Mouse (Mus musculus) 3134 (cell line): ENCODE measurements around the gene Nfe2l3.
"Not testable (repeated sequence)": the region's sequence is repeated elsewhere in the genome, so short reads cannot be mapped to it uniquely, and the experiment has no call there.

ENCODE experiments used
- DNase-seq: peaks from one replicate; pipeline ENCODE4 v3.0.0-alpha.2; 2011; ENCODE audit warnings: low spot score; ENCODE audit not compliant: insufficient read length; ENCODE audit errors: extremely low read depth

Nfe2l3 gene

DNA sequence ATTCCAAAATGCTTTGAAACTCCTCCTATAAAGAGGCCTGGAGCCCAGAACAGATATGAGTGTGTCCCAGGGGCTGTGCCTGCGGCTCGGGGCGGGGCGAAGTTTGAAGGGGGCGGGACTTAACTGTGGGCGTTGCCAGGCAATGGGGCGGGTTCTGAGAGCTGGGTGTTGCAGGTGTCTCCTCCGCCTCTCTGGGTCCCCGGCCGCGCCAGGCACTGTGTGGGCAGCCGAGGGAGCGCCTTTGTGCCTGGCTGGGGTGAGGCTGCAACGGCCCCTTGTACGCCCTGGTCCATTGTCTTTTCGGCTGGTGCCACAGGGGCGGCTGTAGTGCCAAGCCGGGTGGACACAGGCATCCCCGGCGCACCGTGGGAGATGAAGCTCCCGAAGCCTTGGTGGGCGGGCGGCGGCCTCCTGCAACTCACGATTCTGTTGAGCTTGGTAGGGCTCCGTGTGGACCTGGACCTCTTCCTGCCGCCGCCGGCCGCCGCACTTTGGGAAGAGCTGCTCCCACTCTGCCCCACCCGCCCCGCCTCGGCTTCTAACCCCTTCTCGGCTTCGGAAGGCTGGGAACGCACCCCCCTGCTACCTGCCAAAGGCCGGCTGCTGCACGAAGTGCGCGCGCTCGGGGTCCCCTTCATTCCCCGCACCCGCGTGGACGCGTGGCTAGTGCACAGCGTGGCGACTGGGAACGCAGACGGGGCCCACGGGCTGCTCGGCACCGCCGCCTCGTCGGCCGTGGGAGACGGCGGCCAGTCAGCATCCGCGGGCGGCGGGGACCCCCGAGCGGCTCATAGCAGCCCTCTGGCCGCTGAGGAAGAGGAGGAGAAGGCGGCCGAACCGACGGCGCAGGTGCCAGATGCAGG lies at the start of gene Nfe2l3:
Gene Nfe2l3, plus strand, starts transcription at position 136 of the 863 bp plus-strand sequence.
- DNase-seq, result no peak

DNA sequence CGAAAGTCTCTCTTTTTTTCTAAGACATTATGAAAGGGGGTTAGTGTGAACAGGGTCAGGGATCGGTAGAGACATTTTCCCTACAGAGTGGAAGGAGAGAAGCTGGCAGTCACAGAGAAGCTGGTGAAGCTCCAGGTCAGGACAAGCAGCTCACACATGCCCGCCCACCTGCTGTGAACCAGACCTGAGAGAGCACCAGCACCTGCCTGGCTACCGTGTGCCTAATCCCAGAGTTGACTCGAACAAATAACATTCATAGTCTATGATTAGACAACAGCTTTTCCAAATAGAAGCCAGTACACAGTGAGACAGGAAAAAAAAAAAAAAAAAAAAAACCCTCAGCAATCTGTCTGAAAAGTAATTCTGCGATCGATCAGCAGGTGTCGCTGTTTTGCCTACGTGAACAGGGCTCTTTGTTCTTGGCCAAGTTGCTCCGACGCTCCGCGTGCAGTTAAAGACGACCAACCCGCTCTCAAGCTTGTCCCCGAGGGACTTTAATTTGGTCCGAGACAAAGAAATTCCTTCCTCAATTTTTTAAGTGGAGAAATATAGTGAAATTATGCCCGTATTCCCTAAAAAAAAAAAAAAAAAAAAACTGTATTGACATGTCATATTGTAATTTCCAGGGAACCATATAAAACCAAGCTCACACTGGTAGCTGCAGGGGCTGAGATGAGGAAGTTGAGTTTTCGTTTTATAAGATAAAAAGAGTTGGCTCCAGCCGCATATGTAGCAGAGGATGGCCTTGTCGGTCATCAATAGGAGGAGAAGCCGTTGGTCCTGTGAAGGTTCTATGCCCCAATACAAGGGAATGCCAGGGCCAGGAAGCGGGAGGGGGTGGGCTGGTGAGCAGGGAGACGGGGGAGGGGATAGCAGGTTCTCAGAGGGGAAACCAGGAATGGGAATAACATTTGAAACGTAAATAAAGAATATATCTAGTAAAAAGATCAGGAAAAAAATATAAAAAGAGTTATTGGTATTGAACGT lies 48.4 kb upstream of the Nfe2l3 start:
- DNase-seq, result peak; percentile 25

DNA sequence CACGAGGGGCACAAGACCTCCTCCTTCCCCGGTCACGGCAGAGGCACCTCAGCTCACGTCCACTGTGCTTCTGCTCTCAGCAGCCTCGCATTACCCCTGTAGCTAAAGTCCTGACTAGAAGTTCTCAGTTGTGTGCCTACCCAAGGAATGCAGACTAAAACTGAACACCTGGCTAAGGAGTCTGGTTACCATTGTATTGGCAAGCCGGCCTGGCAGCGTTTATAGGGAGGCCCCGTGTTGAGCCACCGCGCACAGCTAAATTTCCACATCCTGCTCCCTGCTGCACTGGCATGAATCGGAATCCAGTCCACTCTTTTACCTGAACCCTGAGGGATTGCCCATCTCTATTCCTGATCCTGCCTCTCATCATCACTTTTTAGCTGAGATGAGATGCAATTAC lies 42.0 kb upstream of the Nfe2l3 start:
- DNase-seq, result no peak

DNA sequence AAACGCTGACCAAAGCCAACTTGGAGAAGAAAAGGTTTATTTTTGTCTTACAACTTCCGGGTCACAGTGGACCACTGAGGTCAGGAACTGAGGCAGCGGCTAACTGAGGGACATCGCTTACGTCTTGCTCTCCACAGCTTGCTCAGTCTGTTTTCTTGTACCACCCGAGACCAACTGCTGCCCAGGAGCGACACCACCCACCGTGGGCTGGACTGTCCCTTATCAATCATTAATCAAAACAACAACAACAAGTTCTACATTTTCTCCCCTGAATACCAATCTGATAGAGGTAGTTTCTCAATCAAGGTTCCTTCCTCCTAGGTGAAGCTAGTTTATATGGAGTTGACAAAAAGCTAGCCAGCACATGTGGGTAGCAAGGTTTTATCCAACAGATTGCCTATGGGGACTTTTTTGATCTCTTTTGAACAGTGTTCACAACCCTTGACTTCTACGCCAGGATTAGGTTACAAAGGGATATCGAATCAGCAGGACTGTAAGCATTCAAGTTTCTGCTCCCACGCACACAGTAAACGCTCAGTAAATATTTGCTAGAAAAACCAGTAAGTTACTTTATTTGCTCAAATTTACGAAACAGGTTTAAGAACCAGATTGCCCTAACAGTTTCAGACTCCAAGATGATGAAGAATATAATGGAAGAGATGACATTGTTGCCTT lies 40.5 kb upstream of the Nfe2l3 start:
- no peak for DNase-seq

- no peak for DNase-seq
Measured at GRCm38 (mm10) chr6:51393341-51394128, 38.9 kb upstream of the Nfe2l3 start.

DNA sequence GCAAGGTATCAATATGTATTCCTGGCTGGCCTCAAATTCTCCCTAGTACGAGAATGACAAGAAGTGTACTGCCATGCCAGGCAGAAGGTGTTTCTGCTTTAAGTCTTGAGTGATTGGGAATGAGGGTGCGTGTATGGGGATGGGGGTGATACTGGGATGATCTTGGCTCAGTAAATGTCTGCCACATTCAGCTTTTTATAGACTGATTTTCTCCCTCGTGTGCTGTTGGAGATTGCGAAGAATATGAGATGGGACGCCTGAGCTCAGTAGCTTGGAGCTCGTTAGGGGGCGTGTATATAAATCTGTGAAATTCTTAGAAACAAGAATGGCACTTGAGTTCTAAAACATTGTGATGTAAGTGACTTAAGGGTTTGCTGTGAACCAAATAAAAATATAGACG lies 38.1 kb upstream of the Nfe2l3 start:
- not testable (repeated sequence) for DNase-seq

DNA sequence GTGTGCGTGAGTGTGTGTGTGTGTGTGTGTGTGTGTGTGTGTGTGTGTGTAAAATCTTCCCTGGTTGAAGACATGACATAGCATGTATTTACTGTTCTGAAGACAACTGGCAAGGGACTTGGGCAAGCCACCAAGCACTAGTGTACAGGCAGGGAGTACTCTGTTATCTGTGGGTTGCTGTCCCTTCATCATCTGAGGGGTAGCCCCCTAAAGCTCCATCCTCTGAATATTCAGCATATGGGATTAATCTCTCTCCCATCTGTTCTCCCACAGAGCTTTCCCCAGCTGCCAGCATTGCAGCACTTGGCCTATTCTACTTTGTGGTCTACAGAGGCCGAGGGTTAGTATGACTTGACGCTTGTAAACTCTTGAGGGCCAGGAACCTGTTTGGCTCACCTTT lies 37.5 kb upstream of the Nfe2l3 start:
- not testable (repeated sequence) for DNase-seq

GRCm38 (mm10) chr6:51395486-51395885 lies 37.0 kb upstream of the Nfe2l3 start:
- DNase-seq, result no peak

DNA sequence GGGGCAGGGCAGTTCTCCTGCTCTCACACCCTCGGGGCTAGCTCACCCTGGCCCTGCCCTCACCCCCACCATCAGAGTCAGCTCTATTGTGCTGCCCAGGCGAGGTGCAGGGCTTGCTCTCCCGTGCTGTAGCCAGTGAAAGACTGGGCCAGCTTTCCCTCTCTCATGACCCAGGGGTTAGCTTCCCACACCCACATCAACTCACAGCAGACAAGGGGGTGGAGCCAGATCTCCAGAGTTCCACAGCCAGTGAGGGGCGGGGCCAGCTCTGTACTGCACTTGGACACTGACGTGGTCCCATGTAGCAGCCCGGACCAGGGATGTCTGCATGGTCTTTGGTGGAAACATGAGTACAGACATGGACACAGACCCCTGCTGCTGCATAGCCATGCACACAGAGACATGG lies 33.4 kb upstream of the Nfe2l3 start:
- peak; percentile 31 for DNase-seq

DNA sequence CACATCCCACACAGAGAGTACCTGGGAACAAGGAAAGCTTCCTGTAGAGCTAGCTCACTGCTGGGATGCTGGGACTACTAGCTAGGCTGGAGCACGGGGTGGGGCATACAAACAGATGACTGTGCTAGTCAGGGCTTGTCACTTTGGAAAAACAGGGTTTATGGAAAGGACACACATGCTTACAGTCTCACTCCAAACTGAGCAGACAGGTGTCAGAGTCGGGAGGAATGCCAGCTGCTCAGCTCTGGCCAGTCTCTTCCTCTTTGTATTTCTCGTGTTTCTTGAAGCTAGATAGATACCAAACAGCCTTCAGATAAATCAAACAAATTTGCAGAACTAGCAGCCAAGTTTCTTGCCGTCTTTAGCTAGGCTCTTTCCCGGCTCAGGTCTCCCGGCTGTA lies 31.2 kb upstream of the Nfe2l3 start:
- DNase-seq, result no peak

- no peak for DNase-seq
Measured at GRCm38 (mm10) chr6:51403598-51403997, 28.9 kb upstream of the Nfe2l3 start.

DNA sequence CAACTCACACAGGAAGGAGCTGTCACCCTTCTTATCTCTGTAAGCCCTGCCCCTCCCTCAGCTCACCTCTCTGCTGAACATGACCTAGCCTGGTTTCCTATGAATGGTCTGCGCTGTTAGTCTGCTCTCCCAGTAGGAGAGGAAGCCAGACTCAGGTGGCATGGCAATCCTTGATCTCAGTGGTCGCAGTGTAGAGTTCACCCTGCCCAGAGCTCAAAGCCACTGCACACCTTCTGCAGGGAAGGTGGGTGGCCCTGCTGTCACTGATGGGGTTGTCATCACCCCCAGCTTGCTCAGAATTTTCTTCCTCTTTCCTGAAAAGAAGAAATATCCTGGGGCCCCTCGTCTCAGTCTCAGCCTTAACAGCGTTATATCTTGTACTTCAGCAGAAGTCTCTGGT lies 28.0 kb upstream of the Nfe2l3 start:
- no peak for DNase-seq

DNA sequence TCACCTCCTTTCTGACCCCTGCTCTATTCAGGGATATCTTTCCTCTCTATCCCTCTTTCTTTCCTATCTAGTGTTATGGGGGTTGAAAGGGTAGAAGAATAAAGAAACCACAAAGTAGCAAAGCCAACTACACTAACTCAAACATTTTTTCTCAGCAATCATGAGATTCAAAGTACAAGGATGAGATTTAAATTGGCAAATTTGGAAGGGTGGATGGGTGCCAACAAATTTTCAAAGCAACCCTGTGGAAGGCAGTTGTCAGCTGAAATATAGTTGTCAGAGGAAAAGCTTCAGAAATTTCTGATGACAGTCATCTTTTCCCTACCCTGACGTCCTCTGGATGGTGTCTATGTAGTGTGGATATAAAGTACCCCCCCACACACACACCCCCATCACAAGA lies 16.0 kb upstream of the Nfe2l3 start:
- no peak for DNase-seq

GRCm38 (mm10) chr6:51417306-51417936 lies 15.0 kb upstream of the Nfe2l3 start:
- no peak for DNase-seq

- no peak for DNase-seq
Measured at GRCm38 (mm10) chr6:51423466-51424122, 8.9 kb upstream of the Nfe2l3 start.

DNA sequence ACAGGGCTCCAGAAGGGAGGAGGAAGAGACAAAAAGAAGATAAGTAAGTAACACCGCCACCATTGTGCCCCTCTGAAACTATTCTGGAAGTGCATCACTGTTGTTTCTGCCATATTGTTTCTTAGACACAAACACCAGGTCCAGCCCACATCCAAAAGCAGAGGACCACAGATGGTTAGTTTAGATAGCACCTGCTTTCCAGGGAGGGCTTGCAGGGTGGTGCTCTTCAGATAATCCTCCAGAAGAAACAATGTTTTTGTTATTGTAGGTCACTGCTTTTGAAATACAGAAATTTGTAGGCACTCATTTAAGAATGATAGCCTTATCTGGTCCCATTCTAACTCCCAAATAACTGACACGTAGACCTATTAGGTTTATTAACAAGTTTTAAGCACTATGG lies 7.9 kb upstream of the Nfe2l3 start:
- DNase-seq, result no peak

GRCm38 (mm10) chr6:51434270-51434669 lies 1.8 kb downstream of the Nfe2l3 start:
- DNase-seq, result no peak

DNA sequence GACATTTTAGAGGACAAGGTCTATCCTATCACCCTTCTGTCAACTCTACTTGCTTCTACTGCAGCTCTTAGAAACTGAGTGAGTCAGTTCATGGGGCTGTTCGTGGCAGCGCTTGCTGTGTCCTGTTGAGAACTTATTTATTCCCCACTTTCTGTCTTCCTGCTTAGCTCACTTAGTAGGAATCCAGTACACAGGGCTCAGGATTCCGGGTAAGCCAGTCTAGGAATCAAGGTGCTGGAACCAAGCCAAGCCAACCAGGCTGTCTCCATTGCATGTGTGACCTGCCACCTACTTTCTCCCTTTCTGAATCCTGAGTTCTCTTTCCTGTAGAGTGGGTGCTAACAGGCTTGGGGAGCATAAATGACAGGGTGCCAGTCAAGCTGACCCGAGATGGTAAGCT lies 5.2 kb downstream of the Nfe2l3 start:
- no peak for DNase-seq

GRCm38 (mm10) chr6:51438826-51439330 lies 6.4 kb downstream of the Nfe2l3 start:
- DNase-seq, result no peak
